Mouse (Mus musculus): ENCODE measurements around the gene Msrb3.

Gene Msrb3

DNA sequence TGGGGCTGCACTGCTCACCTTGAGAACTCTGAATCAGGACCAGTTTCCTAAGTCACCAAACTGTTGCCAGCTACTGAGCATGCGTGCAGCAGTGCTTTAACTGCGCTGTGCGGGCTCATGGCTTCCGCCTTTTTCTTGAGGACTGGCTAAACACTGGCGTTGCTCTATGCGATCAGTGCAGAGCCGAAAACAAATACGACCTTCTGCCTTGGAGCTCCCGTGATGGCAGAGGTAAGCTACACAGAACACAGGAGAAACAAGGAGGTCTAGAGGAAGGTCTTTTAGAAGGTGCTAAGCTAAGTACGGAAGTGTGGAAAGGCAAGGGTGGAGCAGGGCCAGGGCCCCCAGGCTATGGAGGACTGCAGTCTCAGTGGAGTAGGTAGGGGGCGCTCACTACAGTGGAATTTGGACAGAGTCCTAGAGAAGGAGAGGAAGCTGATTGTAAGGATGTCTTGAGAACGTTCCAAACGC, 41.3 kb downstream of the Msrb3 start:
- peak; percentile 49 for DNase-seq

DNA sequence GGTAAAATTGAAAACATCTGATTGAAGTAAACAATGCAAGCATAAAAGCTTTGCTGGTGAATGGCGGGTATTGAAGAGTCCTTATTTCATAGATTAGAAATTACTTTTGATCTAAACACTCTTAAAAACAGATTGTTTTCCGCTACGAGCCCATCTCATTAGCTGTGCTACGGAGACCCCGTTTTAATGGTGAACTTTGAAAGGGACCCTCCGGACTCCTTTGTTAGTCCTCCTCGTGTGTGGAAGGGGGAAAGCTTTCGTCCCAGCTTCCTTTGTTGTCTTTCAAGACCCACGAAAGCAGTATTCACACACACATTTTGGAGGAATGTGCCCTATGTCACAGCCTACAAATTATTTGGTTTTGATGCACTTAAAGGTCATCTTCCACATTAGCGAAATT, 44.6 kb downstream of the Msrb3 start:
- no peak for DNase-seq

DNA sequence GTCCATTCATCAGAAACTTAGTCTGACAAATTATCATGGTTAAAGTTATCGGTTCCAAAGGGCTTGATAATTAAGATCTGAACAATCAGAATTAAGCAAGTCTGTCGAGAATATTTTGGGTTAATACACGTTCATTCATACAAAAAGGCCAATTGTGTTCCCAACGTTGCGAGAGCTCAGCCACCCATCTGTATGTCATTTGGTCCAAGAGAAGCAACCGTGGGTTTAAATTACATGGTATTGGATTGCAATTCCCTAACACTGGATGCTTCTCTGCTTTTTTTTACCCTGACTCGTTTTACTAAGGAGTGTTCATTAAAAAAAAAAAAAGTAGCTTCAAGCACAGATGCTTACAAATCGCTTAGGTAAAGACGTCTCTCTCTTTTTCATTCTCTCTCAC, 45.1 kb downstream of the Msrb3 start:
- no peak for DNase-seq

DNA sequence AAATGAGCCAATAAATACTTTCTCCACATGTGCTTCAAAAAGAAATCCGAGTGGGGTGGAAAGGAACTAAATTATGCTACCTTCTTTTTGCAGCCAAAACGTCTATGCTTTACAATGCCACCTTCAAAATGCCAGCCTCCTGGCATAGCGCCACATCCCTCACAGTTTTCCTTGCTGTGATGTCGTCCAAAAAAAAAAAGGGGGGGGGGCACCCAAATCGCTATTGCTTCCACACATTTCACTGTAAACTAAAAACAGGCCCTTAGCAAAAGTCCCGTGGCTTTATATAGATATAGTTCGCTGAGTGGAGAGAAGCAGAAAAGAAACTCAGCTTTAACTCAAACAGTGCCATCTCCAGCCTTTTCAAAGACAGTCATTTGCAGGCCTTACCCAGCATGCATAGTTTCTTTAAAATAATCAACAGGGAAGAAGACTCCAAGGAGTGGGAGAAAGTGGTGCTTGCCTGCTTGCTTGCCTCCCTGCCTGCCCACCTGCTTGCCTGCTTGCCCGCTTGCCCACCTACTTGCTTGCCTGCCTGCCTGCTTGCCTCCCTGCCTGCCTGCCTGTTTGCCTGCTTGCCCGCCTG, 47.6 kb downstream of the Msrb3 start:
- no peak for DNase-seq

DNA sequence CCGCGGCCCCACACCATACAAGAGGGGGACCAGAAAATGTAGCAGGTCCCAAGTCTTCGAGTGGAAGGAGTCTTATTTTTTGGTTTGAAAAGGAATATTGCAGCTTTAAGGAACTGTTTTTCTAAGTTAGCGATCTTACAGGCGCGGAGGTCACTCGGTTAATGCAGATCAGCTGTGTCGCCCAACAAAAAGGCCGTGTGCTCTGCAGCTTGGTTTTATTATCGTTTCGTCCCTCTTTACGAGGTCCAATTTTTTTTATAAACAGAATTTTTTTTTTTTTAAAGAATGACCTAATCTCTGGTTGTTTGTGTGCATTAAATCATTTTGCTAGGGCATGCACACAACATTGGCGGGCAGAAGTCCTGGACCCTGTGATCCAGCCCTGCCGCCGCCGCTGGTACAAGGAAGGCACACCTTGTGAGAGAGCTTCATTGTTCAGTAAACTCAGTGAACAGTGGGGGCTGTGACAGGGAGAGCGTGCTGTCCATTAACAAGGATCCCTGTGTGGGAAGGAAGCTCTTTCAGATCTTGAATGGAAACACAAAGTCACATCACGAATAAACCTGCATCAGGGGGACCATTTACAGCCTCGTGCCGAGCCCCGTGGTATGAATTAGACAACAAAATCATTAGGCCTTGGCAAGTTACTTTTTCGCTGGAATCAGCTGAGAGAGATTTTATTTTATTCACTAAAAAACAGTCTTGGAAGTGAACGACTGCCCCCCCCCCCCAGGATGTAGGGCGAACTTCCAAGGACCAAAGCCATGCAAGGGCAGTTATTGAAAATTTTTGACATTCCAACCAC, 48.3 kb downstream of the Msrb3 start:
- no peak for DNase-seq

DNA sequence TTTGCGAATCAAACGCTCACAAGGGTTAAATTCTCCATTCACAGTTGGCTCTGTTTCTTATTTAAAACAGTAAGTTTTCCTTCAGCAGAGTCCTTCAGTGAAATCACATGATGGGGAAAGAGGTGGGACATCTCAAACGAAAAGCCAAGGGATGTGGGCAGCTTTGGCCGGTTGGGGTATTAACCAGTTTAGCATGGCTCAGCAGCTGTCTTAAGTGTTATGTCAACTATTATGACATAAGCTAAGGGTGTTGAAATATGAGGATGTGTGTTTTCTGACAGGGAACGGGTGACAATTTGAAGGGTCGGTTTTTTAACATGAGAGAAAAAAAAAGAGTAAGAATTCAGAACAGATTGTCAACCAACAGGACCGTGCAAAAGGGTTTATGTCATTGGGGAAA, 50.2 kb downstream of the Msrb3 start:
- DNase-seq, result no peak

DNA sequence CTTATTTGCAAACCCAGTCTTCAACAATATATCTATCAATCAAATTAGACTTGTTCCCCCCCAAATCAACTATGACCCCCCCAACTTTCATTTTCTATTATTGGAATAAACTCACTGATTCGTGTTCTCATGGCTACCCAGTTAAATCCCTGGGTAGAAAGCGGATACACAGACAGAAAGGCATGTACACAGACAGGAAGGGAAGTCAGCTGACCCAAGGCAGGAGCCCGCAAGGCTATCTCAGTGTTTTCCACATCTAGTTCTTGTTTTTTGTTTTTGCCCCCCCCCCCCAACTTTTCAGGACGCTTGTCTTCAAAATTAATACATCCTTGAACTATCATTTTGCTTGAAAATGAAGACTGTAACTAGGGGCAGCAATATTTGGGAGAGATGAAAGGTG, 51.1 kb downstream of the Msrb3 start:
- no peak for DNase-seq

DNA sequence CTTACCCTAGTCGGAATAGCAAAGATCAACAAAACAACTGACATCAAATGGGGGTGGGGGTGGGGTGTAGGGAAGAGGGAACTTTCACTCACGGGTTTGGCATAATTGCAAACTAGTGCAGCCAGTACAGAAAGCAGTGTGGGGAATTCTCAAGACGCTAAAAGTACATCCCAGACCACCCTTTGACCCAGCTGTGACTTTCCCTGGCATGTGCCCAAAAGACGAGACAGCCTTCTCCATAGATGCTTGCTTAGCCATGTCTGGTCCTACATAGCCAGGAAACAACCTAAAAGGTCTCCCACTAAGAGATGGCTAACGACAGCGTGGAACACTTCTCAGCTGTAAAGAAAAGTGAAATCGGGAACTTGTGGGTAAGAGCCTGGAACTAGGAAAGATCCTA, 58.9 kb downstream of the Msrb3 start:
- no peak for DNase-seq

DNA sequence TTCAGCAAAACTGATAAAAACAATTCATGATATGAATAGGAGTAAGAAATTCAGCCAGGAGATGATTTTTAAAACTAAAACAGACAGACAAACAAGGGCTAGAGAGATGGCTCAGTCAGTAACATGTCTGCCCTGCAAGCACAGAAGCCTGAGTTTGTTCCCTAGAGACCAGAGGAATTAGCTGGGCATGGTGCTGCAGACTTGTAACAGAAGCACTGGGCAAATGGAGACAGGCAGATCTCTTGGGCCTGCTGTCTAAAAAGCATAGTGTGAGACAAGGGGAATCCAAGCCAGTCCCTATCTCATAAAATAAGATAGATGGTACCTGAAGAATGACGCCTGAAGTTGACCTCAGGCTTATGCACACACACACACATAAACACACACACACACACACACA, 64.4 kb downstream of the Msrb3 start:
- DNase-seq, result no peak

DNA sequence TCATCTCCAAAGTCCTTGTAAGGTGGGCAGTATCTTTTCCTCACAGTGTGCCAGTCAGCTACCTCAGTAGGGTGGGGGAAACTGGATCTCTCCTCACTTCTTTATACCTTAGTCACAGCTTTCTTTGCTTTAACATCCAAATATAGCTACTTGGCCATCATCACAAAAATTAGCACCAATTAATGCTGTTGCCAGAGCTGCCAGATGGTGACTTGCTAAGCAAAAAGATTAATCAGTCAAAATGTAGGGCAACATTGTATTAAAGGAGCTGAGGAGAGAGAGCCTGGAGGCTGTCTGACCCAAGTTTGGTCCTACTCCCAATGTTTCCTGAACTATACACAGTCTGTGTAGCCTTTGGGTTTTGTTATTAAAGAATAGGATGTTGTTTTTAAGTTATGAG, 65.1 kb downstream of the Msrb3 start:
- DNase-seq, result no peak

DNA sequence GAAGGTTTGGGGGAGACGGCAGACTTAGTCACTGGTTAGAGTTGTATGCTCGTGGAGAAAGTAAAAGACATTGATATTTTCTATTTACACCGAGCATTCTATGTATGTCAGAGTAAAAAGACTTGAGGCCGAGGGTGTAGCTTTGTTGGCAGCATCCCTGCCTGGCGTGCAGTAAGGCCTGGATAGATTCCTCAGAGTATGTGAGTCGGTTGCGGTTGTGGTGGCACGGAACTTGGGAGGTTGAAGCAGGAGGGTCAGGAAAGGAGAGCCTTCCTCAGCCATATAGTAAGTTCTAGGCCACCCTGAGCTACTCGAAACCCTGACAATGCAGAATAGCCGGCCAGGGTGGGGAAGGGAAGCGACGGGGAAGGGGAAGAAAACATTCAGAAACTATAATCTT, 71.1 kb downstream of the Msrb3 start:
- no peak for DNase-seq

DNA sequence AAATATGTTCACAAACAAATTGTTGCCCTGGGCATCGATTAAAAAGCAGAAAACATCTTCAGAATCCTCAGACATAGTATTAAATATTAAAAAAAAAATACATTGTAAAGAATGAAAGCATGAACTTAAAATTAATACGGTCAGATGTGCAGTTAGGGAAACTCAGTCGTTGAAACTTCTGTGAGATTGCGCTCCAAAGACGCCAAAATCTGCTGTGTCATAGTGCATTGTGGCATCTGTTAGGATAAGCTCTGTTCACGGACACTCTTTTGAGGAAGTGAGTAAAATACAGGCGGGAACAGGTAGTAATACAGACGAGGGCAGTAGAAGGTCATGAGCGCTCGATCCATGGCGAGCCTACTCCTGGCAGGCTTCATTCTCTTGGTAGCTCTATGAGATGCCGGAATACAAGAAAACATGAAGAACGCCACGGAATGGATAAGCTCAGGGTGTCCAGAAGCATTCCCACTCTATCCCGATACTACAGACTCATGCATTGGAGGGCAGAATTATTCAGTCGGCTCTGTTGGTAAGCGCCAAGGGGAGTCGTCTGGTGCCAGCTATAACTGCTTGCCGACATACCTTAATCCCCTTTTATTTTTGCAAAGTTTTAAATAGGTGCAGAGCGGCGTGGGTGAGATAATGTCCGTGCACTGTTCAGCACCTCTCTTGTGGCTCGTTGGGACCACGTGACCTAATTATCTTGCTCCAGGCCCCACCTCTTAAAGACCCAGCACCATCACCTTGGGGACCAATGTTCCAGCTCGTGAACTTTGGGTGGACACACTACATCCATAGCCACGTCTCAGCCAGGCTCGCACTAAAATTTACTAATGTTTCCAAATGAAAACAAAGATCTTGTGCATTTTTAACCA, 71.9 kb downstream of the Msrb3 start:
- DNase-seq, result no peak

DNA sequence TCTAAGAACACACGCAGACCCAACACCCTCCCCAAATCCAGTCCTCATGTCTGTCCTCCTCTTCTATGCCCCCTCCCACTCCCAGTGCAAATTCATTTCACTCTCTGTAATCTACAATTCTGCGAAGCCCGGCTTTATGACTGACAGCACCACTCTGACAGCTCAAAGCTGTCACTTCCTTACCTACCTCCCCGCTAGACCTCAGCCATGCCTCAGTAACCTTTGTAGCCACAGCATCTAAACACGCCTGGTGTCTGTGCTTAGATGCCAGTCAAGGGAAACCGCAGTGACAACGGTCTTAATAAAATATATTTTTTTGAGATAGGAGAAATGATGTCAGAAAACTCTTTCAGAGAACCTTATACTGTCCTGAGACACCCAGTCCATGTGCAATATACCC, 72.5 kb downstream of the Msrb3 start:
- DNase-seq, result no peak

DNA sequence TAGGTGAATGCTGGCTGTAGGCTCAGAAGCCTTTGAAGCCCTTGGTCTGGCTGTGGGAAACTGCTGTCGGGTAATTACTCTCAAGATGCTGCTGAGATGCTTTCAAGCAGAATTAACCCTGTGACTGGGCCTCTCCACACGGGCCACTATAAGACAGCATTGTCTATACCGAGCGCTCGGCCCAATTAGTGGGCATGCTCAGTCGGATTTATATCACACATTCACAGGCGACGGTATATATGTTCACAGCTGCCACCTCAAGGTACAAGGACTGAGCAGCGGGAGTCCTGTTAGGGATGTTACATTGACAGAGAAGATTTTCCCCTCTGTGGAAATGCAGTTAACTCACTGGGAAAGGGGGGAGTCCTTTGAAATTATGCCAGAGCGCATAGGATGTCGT, 73.3 kb downstream of the Msrb3 start:
- no peak for DNase-seq

DNA sequence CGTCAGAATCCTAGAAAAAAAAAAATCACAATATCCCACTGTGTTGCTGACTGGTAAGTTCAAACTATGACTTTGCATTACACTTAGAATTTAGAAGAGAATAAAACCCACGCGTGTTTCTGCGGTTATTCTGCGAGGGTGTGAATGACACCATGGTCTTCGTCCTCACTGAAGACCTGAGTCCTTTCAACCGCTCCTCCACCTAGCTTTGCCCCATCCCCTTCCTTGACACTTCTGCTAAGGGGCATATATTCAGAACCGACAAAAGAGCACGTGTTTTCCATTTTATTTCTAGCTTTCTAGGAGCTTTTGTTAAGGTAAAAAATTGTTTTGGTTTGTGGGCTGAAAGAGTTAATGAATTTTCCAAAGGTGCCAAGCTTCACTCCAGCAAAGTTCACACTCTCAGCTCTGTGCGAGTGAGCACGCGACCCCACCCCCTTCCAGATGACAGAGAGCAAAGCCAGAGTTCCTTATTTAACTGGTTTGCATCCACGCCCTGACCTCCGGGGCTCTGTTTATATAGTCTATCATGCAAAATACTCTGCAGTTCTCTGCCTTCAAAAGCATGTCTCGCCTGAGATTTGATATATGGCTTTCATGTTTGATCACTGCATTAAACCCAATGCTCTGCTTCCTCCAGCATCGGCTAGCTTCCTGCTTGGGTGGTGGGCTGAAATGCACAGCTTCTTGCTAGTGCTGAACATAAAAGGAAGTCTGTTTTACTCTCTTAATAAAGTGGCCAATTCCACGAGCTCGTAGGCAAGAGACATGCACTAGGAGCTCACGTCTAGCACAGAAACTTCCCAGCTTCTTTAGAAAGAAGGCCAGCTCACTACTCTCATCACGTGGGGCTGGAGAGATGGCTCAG, 77.2 kb downstream of the Msrb3 start:
- DNase-seq, result no peak

DNA sequence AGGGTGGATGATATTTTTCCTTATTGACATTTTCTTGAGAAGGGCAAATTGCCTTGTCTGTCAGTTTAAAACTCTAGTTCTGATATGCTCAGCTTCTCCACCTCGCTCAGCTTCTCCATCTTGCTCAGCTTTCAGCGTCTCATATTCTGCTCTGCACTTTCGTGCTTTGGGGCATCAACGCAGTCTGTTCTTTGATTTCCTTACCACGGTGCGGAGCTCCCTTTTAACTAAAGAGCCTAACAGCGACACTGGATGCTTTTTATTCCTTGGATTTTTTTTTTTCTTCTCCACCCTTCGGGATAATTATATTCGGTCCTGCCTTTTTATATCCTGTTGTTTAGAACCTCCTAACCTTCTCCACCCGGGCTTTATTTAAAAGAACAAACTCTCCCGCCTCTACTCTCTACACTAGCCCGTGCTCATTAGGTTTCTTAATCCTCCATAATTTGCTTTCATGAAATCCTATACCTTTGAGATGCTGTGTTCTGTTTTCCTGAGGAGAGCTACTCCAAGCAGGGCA, 78.1 kb downstream of the Msrb3 start:
- no peak for DNase-seq

DNA sequence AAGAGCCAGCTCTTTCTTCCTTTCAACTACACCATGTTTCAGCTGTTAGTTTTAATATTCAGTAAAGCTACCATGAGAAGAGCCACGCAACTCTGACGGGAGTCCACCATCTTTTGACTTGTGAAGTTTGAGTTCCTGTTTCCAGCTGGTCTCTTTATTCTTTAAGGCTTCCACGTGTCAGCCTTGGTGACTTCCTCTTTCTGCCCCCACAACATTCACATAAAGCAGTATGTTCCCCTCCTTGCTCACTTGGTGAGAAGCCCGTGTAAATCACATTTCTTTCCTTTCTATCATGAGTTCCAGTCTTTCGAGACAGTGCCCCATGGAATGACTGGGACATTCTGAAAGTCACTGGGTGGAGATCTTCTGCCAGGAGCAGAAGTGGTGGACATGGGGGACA, 83.6 kb downstream of the Msrb3 start:
- no peak for DNase-seq

DNA sequence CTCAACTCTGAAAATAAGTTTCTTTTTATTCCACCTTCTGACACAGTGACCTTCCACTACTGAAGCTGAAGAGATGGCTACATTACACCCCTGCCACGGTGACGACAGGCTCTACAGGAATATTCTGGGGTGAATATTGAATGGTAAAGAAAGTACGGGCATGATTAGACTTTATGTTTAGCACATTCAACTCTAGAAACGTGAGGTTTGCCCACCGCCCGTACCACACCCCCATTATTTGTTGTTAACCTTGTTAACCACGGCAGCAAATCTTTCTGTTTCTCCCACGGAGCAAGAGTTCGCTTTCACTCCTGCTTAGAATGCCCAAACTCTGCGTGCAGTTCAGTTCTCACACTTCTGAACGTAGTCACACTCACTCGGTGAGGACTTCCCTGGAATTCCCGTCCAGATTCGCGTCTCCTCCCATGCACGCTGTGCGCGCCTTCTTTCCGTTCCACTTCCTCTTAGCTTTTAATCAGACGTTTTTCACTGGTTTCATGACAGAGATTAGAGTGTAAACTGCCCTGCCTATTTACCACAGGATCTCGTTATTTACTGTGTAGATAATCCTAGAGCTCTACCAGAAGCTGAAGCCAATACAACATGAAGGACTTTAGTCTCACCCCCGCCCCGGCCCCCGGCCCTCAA, 87.0 kb downstream of the Msrb3 start:
- DNase-seq, result no peak

DNA sequence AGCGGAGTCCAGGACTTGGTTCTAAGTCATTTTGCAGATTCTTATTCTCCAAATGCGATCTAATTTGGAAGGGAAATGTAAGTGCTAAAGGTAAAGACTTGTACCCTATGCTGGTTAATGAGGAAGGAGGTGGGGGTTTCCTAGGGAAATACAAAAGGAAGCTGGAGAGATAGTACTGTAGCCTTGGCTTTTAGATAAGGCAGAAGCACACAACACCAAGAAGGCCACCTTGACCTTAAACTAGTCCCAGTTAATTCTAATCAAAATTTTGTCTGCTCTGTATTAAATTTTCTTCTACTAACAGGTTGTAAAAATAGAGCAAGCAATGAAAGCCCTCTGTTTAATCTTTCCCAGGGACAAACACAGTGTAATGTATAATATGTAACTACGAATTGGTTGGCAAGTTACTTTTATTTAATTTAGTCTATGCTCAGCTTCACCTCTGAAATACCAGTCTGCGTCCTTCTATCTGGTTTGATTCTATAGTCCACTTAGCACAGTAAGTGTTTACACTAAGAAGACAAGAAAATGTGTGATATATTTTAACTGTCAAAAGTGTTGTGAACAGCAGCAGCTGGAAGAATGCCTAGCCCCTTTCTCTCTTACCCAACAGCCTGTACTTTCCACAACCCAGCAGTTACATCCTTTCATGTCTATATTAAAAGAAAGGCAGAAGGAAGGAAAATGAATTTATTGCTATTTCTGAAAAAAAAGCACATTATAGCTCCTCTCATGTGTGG, 87.9 kb downstream of the Msrb3 start:
- DNase-seq, result no peak

DNA sequence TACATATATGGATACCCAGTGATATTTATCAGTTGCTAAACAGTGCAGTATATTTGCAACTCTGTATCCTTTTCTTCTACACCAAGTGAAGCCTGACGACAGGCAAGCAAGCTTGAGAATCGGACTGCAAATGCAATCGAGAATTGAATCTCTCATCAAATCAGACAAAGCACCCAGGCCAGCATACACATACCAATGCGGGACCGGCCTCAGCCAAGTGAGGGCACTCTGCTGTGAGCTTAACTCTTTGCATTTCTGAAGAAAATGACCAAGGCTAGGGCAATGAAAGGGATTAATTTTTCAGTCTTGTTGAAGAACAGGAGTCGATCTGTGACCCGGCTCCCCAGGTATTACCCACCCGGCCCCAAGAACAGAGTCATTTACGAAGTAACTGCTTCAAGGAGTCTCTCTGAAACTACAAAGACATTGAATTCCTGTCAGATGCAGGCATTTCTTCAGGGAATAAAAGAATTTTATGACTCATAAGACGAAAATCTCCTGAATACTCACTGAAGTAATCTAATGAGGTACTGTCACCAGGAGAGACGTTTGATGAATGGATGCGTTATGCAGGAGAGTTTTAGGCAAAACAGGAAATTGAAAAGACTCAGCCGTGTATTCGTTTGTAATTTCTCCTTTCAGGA, 88.7 kb downstream of the Msrb3 start:
- no peak for DNase-seq

DNA sequence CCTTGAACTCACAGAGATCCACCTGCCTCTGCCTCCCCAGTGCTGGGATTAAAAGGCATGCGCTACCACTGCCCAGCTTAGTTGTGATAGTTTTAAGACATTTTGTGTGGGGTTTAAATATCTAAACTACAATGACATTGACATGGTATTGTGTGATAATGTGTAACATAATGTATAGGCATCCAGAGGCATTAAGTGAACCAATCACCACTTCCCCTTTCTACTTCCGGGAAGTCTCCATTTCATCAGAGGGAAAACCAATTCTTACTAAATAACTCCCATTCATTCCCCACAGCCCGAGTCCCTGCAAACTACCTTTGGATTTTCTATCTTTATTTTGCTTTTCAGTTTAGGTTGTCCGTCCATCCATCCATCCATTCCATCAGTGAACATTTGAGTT, 90.7 kb downstream of the Msrb3 start:
- no peak for DNase-seq
